Mouse (Mus musculus): Measurements from ENCODE around the gene Mthfd1l. TPM values are rescaled to one million over a fixed set of nuclear protein-coding genes. Genes with fewer than 3 reads are reported as not detected.
A peak's percentile ranks its signal among the peaks of the same experiment; 100 is the strongest.

Gene Mthfd1l
- polyA plus RNA-seq, 1 experiment from 2014 or later = 5.5 TPM

DNA sequence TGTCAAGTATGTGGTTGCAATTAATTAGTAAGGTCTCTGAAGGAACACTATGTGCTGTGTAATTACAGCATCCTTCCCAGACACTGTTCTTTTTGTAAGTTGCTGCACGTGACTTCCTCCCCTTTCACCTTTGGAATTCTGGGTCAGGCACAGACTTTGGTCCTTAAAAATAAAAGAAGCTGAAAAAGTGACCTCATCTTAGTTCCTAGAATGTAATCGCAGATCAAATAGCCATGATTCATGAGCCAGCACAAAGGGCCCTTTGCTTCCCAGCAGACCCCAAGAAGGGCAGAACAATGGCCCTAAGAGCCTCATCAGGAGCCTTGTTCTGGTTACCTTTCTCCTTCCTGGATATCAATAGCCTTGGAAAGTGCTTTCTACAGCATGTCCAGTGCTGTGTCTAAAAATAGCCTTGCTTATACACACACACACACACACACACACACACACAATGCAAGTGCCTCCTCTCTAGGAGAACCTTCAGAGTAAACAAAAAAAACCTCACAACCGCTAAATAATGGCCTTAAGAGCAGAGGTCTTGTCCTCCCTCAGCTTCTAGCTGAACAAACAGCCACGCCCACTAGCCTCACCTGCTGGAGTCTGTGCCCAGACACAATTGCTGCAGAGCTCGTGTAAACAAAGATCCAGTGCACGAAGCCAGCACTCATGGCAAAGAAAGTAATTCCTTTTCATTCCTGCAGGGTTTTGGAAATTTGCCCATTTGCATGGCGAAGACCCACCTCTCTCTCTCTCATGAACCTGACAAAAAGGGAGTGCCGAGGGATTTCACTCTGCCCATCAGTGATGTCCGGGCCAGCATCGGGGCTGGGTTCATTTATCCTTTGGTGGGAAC is 133.0 kb downstream of the Mthfd1l start:
- Histone ChIP-seq H3K4me2 (replicated peaks; ENCODE audit: low read depth) (no peak overlapping the region), H3K36me3 (ENCODE audit: control insufficient read depth, insufficient read depth, low read length) (no peaks in the 10 kb centered on the region), H3K4me3 (ENCODE audit: low read depth, low read length) (no peak overlapping the region), H3K9me3 (ENCODE audit: control insufficient read depth, low read length) (no peaks in the 10 kb centered on the region), H3K27me3 (ENCODE audit: control insufficient read depth, insufficient read depth, low read length) (no peaks in the 10 kb centered on the region), H3K27ac (replicated peaks) (peak overlapping the region; percentile 67), H3K4me1 (replicated peaks; ENCODE audit: control insufficient read depth, insufficient read depth) (peaks cover 4% of the 10 kb centered on the region; the same call in 1 of the 2 replicates), H3K9ac (ENCODE audit: low read length) (no peak overlapping the region)
- WGBS = 21% methylated on average over 10 of the region's 10 CpGs
- ATAC-seq (ENCODE audit: low FRiP score, low TSS enrichment) (peak; percentile 89), DNase-seq (ENCODE audit: low spot score) (peak; percentile 87)
- TF ChIP-seq EP300 (optimal IDR thresholded peaks at IDR 0.05) (no peak), CTCF (IDR thresholded peaks at IDR 0.05; ENCODE audit: low read depth) (peak; percentile 54)

DNA sequence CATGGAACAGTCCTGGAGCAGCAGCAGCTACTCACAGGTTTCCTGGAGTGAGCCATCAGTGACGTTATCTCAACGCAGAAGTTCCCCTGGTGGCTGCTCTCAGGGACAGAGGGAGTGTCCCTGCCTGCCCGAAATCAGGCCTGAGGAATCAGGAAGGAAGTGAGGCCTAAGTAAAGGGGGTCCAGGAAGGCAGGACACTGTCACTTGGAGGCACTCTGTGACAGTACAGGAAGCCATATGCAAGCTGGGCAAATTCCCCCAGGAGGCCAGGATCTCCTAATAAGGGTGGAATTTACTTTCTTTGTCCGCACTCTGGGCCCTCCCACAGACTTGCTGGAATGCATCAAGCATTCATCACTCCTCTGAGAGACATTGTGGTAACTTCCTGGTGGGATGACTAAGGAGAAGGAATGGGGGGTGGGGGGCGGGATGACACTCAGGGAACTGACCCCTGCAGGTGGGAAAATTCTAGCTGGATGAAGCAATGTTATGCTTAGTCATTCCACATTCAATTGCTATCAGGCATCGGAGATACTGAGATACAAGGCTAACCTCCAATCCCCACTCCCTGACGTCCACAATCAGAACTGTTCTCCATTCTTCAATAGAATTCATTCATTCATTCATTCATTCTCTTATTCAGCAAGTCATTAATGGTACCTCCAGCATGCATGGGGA is 134.9 kb downstream of the Mthfd1l start:
- H3K36me3 ChIP-seq (ENCODE audit: control insufficient read depth, insufficient read depth, low read length) = no peaks in the 10 kb centered on the region
- ATAC-seq (ENCODE audit: low FRiP score, low TSS enrichment) (peak; percentile 82), DNase-seq (ENCODE audit: low spot score) (peak; percentile 61)
- TF ChIP-seq EP300 (optimal IDR thresholded peaks at IDR 0.05) (no peak), CTCF (IDR thresholded peaks at IDR 0.05; ENCODE audit: low read depth) (peak; percentile 60)
- H3K4me1 ChIP-seq (replicated peaks; ENCODE audit: control insufficient read depth, insufficient read depth) = peaks cover 4% of the 10 kb centered on the region; the same call in 1 of the 2 replicates
- H3K27ac ChIP-seq (replicated peaks) = peak overlapping the region; percentile 71
- no peaks in the 10 kb centered on the region for H3K27me3 ChIP-seq (ENCODE audit: control insufficient read depth, insufficient read depth, low read length)
- 24% methylated on average over 7 of the region's 7 CpGs for WGBS
- H3K4me3 ChIP-seq (ENCODE audit: low read depth, low read length) = no peak overlapping the region
- no peak overlapping the region for H3K4me2 ChIP-seq (replicated peaks; ENCODE audit: low read depth)
- H3K9ac ChIP-seq (ENCODE audit: low read length) = no peak overlapping the region
- H3K9me3 ChIP-seq (ENCODE audit: control insufficient read depth, low read length) = no peaks in the 10 kb centered on the region

GRCm38 (mm10) chr10:4108462-4108861 is 135.5 kb downstream of the Mthfd1l start:
- Histone ChIP-seq H3K9ac (ENCODE audit: low read length) (no peak overlapping the region), H3K9me3 (ENCODE audit: control insufficient read depth, low read length) (no peaks in the 10 kb centered on the region), H3K4me2 (replicated peaks; ENCODE audit: low read depth) (no peak overlapping the region), H3K36me3 (ENCODE audit: control insufficient read depth, insufficient read depth, low read length) (no peaks in the 10 kb centered on the region), H3K27me3 (ENCODE audit: control insufficient read depth, insufficient read depth, low read length) (no peaks in the 10 kb centered on the region), H3K4me1 (replicated peaks; ENCODE audit: control insufficient read depth, insufficient read depth) (peaks cover 4% of the 10 kb centered on the region; the same call in 1 of the 2 replicates), H3K4me3 (ENCODE audit: low read depth, low read length) (no peak overlapping the region), H3K27ac (replicated peaks) (peak overlapping the region; percentile 40; the same call in 1 of the 2 replicates)
- DNase-seq (ENCODE audit: low spot score) (no peak), ATAC-seq (ENCODE audit: low FRiP score, low TSS enrichment) (no peak)
- whole genome bisulfite sequencing = 84% methylated on average over 9 of the region's 9 CpGs
- no peak for TF ChIP-seq CTCF (IDR thresholded peaks at IDR 0.05; ENCODE audit: low read depth)
- TF ChIP-seq EP300 (optimal IDR thresholded peaks at IDR 0.05) = no peak

DNA sequence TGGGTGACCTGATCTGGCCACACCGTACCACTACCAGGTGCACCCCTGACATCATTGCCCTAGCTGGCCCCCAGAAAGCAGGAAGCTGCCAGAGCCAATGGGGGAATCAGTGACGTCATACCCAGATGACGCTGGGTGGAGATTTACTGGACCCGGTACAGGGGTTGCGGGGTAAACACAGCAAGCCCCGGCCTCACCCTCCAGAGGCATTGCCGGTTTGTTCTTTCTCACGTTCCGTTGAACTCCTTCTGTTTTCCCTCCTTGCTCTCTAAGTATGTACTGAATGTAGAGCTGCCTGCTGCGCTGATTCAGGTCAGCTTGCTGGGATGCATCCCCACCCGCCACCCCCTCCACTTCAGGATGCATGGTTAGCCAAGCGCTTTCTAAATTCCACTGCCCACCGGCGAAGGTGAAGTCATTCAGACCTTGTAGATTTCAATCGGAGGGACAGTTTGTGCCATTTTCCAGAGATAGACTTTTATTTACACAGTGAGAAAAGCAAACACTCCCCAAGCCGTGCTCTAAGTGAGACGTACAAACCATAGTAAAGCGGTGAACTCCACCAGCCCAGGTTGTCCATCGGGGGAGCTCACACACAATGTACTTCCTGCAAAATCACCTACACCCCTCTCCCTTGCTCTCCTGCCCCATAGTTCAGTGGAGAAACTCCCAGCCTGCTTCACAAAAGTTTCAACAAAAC is 138.3 kb downstream of the Mthfd1l start:
- H3K4me3 ChIP-seq (ENCODE audit: low read depth, low read length) = no peak overlapping the region
- no peak overlapping the region for H3K27ac ChIP-seq (replicated peaks)
- no peak overlapping the region for H3K9ac ChIP-seq (ENCODE audit: low read length)
- H3K27me3 ChIP-seq (ENCODE audit: control insufficient read depth, insufficient read depth, low read length) = no peaks in the 10 kb centered on the region
- ATAC-seq (ENCODE audit: low FRiP score, low TSS enrichment) (peak; percentile 69), DNase-seq (ENCODE audit: low spot score) (peak; percentile 60)
- H3K4me1 ChIP-seq (replicated peaks; ENCODE audit: control insufficient read depth, insufficient read depth) = no peaks in the 10 kb centered on the region; the same call in 1 of the 2 replicates
- H3K4me2 ChIP-seq (replicated peaks; ENCODE audit: low read depth) = peak overlapping the region; percentile 35; the same call in 1 of the 2 replicates
- 34% methylated on average over 19 of the region's 19 CpGs for WGBS
- H3K36me3 ChIP-seq (ENCODE audit: control insufficient read depth, insufficient read depth, low read length) = no peaks in the 10 kb centered on the region
- TF ChIP-seq EP300 (optimal IDR thresholded peaks at IDR 0.05) = no peak
- 0 out of 2 replicates have a peak, but pooled peaks have one; percentile 23 for TF ChIP-seq CTCF (IDR thresholded peaks at IDR 0.05; ENCODE audit: low read depth)
- H3K9me3 ChIP-seq (ENCODE audit: control insufficient read depth, low read length) = no peaks in the 10 kb centered on the region

DNA sequence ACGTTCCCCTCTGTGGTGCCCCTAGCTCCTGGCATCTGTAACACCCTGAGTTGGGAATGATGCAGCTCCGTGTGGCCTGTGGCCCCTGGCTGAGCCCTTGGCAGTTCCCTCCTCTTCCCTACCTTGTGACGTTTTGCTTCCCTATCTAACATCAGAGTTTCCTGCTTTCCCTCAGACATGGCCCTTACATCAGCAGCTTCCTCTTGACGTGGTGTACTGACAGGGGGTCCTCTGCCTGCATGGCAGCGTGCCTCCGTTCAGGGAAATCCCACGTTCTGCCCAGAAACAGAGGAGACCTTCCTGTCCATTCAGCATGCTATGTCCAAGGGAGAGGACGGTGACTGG is 138.8 kb downstream of the Mthfd1l start:
- Histone ChIP-seq H3K9ac (ENCODE audit: low read length) (no peak overlapping the region), H3K4me2 (replicated peaks; ENCODE audit: low read depth) (no peak overlapping the region), H3K36me3 (ENCODE audit: control insufficient read depth, insufficient read depth, low read length) (no peaks in the 10 kb centered on the region), H3K27me3 (ENCODE audit: control insufficient read depth, insufficient read depth, low read length) (no peaks in the 10 kb centered on the region), H3K4me3 (ENCODE audit: low read depth, low read length) (no peak overlapping the region), H3K4me1 (replicated peaks; ENCODE audit: control insufficient read depth, insufficient read depth) (no peaks in the 10 kb centered on the region; the same call in 1 of the 2 replicates), H3K9me3 (ENCODE audit: control insufficient read depth, low read length) (no peaks in the 10 kb centered on the region), H3K27ac (replicated peaks) (no peak overlapping the region)
- WGBS = 63% methylated on average over 8 of the region's 8 CpGs
- DNase-seq (ENCODE audit: low spot score) (no peak), ATAC-seq (ENCODE audit: low FRiP score, low TSS enrichment) (no peak)
- TF ChIP-seq CTCF (IDR thresholded peaks at IDR 0.05; ENCODE audit: low read depth) = no peak
- TF ChIP-seq EP300 (optimal IDR thresholded peaks at IDR 0.05) = no peak

All from stomach, postnatal 0 days (tissue).